Mouse (Mus musculus): ENCODE data around the gene Icam2. TPM values are rescaled to one million over a fixed set of nuclear protein-coding genes. Genes with fewer than 3 reads are reported as not detected.
A peak's percentile ranks its signal among the peaks of the same experiment; 100 is the strongest.

The Icam2 gene
- polyA plus RNA-seq, 1 experiment from 2014 or later: 76.7 TPM

DNA sequence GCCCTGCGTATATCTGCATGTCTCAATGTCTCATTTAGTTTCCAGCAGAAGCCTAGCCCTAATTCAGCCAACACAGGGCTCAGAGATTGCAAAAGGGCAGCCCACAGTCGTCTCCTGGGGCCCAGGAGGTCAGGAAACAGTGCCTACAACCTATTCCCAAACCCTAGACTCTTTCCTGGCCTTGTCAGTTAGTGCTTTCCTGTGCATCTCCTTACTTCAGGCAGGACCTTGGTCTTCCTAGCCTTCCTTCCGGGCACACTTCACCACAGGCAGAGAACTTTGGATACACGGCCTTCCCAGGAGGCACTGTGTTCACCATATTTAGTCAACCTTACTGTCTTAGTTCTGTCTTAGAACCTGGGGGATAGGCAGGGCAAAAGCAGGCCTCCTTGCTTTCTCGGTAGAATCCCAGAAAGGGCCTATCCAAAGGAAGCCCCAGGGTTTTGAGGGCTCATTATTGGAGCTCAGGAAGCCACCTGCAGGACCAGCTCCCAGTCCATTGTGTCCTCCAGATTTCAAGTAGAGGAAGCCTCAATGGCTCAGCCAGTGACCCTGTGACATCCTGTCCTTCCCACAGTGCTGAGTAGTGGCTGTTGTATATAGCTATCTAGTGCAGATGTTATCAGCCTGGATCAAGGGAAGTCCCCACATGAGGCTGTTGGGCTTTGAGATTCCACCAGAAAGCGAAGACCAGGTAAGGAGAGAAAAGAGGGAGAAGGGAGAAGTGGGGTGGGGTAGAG lies 4.7 kb downstream of the Icam2 start:
- no peak for ATAC-seq (ENCODE audit: insufficient read depth)
- Histone ChIP-seq H3K4me1 (ENCODE audit: insufficient read depth) (no peaks in the 10 kb centered on the region), H3K27ac (ENCODE audit: low read depth) (peak overlapping the region; percentile 79), H3K4me2 (no peak overlapping the region), H3K36me3 (ENCODE audit: insufficient read depth) (no peaks in the 10 kb centered on the region), H3K27me3 (ENCODE audit: insufficient read depth, low read length) (no peaks in the 10 kb centered on the region), H3K4me3 (ENCODE audit: low read depth, low read length) (no peak overlapping the region), H3K9ac (no peak overlapping the region), H3K9me3 (ENCODE audit: low read depth, low read length) (no peaks in the 10 kb centered on the region)
- WGBS: 71% methylated on average over 6 of the region's 6 CpGs
- TF ChIP-seq CTCF (IDR thresholded peaks at IDR 0.05; ENCODE audit: low read depth): no peak
- peak; percentile 20 for DNase-seq

DNA sequence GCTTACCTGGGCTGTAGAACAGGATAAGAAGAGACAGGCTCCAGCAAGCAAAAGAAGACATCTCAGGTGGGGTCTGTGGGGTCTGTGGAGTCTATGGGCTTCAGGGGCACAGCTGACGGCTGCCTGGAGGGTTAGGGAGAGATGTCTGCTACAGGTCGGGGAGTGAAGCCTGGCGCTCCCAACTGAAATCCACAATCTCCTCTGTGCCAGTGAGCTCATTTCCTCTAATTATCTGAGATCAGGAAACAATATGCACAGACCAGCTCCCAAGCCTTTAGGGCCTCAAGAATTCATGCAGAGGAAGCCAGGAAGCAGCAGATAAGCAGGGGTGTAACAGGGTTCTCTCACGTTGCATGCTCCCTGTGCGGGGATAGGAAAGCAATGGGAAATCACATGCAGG lies 5.5 kb downstream of the Icam2 start:
- Histone ChIP-seq H3K9ac (peak overlapping the region; percentile 32), H3K4me1 (ENCODE audit: insufficient read depth) (no peaks in the 10 kb centered on the region), H3K4me2 (peak overlapping the region; percentile 49), H3K27ac (ENCODE audit: low read depth) (peak overlapping the region; percentile 81), H3K9me3 (ENCODE audit: low read depth, low read length) (no peaks in the 10 kb centered on the region), H3K27me3 (ENCODE audit: insufficient read depth, low read length) (no peaks in the 10 kb centered on the region), H3K36me3 (ENCODE audit: insufficient read depth) (no peaks in the 10 kb centered on the region), H3K4me3 (ENCODE audit: low read depth, low read length) (peak overlapping the region; percentile 29)
- peak; percentile 44 for DNase-seq
- no peak for TF ChIP-seq CTCF (IDR thresholded peaks at IDR 0.05; ENCODE audit: low read depth)
- 45% methylated on average over 5 of the region's 5 CpGs for WGBS
- ATAC-seq (ENCODE audit: insufficient read depth): peak; percentile 48

DNA sequence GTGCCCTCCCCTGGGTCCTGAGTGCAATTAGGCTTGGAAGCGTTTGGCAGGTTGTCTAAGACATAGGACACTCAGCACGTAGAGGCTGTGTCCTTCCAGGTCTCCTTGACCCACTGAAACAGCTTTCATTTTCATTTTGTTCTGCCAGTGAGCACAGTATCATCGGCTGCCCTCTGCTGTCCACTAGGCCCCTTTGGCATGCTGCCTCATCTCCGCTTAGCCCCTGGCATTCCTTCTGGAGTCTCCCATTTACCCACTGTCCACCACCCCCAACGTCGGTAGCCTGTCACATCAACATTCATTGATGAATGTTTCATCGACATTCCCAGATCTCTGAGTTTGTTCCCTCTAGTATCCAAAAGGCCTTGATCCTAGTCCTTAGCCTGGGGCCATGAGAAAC lies 6.0 kb downstream of the Icam2 start:
- 71% methylated on average over 7 of the region's 7 CpGs for WGBS
- peak overlapping the region; percentile 81 for H3K27ac ChIP-seq (ENCODE audit: low read depth)
- H3K27me3 ChIP-seq (ENCODE audit: insufficient read depth, low read length): no peaks in the 10 kb centered on the region
- H3K4me3 ChIP-seq (ENCODE audit: low read depth, low read length): peak overlapping the region; percentile 29
- ATAC-seq (ENCODE audit: insufficient read depth) (0 out of 2 replicates have a peak, but pooled peaks have one; percentile 45), DNase-seq (peak; percentile 32)
- H3K9ac ChIP-seq: peak overlapping the region; percentile 32
- H3K4me1 ChIP-seq (ENCODE audit: insufficient read depth): no peaks in the 10 kb centered on the region
- no peaks in the 10 kb centered on the region for H3K9me3 ChIP-seq (ENCODE audit: low read depth, low read length)
- TF ChIP-seq CTCF (IDR thresholded peaks at IDR 0.05; ENCODE audit: low read depth): peak; percentile 14; the same call in 1 of the 2 replicates
- peak overlapping the region; percentile 49 for H3K4me2 ChIP-seq
- no peaks in the 10 kb centered on the region for H3K36me3 ChIP-seq (ENCODE audit: insufficient read depth)

DNA sequence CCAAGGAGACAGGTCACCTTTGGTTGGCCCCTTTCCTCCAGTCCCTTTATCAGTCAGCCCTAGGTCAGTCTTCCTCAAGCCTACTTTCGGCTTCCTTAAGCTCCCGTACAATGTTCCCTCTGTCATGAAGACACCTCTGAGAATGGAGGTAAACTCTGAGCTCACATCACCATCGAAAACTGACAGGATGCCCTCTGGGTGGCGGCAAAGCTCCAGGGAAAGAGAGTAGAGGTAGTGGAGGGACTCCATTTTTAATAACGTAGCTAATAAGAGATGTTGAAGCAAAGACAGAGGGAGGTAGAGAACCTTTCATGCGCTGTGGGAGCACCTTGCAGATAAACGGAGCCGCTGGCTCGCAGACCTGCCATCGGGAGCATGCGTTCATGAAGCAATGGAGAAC lies 6.9 kb downstream of the Icam2 start:
- TF ChIP-seq CTCF (IDR thresholded peaks at IDR 0.05; ENCODE audit: low read depth): peak; percentile 34
- Histone ChIP-seq H3K27me3 (ENCODE audit: insufficient read depth, low read length) (no peaks in the 10 kb centered on the region), H3K27ac (ENCODE audit: low read depth) (no peak overlapping the region), H3K4me1 (ENCODE audit: insufficient read depth) (no peaks in the 10 kb centered on the region), H3K4me3 (ENCODE audit: low read depth, low read length) (peak overlapping the region; percentile 29), H3K4me2 (peak overlapping the region; percentile 49), H3K9me3 (ENCODE audit: low read depth, low read length) (no peaks in the 10 kb centered on the region), H3K9ac (peak overlapping the region; percentile 10; the same call in 1 of the 2 replicates), H3K36me3 (ENCODE audit: insufficient read depth) (no peaks in the 10 kb centered on the region)
- ATAC-seq (ENCODE audit: insufficient read depth) (no peak), DNase-seq (peak; percentile 26)
- WGBS: 69% methylated on average over 11 of the region's 11 CpGs

DNA sequence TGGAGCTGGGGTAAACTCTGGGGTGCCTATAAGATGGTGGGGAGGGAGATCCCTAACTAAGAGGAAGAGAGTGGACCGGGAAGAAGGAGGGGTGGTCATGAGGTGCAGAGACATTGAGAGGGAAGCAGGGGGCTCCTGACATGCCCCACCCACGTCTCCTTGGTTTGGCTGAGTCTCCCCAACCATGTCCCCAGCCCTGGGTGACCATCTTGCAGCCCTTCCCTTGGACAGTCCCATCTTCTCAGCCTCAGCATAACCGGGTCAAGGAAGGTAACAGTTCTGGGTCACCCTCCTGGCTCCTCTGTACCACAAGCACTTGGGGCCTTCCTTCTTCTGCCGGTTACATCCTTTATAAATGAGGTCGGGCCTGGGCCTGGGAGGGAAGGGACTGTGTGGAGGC lies 12.9 kb downstream of the Icam2 start:
- Histone ChIP-seq H3K36me3 (ENCODE audit: insufficient read depth) (no peaks in the 10 kb centered on the region), H3K4me1 (ENCODE audit: insufficient read depth) (peaks cover 15% of the 10 kb centered on the region), H3K27ac (ENCODE audit: low read depth) (peak overlapping the region; percentile 63; the same call in 1 of the 2 replicates), H3K9me3 (ENCODE audit: low read depth, low read length) (no peaks in the 10 kb centered on the region), H3K4me3 (ENCODE audit: low read depth, low read length) (no peak overlapping the region), H3K9ac (no peak overlapping the region; the same call in 1 of the 2 replicates), H3K4me2 (peak overlapping the region; percentile 20; the same call in 1 of the 2 replicates), H3K27me3 (ENCODE audit: insufficient read depth, low read length) (no peaks in the 10 kb centered on the region)
- WGBS: 77% methylated on average over 5 of the region's 5 CpGs
- ATAC-seq (ENCODE audit: insufficient read depth) (peak; percentile 61; the same call in 1 of the 2 replicates), DNase-seq (no peak)
- TF ChIP-seq CTCF (IDR thresholded peaks at IDR 0.05; ENCODE audit: low read depth): no peak

DNA sequence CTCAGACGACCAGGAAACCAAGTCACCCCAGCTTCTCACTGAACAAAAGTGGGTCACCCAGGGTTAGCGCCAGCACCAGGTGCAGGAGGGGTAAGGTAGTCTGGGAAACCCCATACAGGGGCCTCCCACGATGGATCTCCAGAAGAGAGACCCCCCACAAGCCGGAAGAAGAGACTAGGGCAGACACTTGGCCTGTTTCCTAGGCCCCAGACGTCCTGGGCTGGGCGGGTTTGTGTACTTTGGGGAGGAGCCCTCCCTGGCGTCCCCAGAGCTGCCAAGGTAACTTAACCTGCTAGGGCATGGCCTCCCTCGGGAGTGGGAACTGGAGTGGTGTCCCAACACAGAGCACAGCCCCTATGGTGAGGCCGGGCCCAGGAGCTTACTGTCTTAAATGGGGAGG lies 13.3 kb downstream of the Icam2 start:
- Histone ChIP-seq H3K9ac (no peak overlapping the region; the same call in 1 of the 2 replicates), H3K4me1 (ENCODE audit: insufficient read depth) (peaks cover 15% of the 10 kb centered on the region), H3K4me2 (peak overlapping the region; percentile 20; the same call in 1 of the 2 replicates), H3K4me3 (ENCODE audit: low read depth, low read length) (no peak overlapping the region), H3K36me3 (ENCODE audit: insufficient read depth) (no peaks in the 10 kb centered on the region), H3K27ac (ENCODE audit: low read depth) (peak overlapping the region; percentile 63), H3K27me3 (ENCODE audit: insufficient read depth, low read length) (no peaks in the 10 kb centered on the region), H3K9me3 (ENCODE audit: low read depth, low read length) (no peaks in the 10 kb centered on the region)
- 25% methylated on average over 9 of the region's 9 CpGs for WGBS
- DNase-seq: peak; percentile 47
- TF ChIP-seq CTCF (IDR thresholded peaks at IDR 0.05; ENCODE audit: low read depth): no peak
- peak; percentile 70; the same call in 1 of the 2 replicates for ATAC-seq (ENCODE audit: insufficient read depth)

DNA sequence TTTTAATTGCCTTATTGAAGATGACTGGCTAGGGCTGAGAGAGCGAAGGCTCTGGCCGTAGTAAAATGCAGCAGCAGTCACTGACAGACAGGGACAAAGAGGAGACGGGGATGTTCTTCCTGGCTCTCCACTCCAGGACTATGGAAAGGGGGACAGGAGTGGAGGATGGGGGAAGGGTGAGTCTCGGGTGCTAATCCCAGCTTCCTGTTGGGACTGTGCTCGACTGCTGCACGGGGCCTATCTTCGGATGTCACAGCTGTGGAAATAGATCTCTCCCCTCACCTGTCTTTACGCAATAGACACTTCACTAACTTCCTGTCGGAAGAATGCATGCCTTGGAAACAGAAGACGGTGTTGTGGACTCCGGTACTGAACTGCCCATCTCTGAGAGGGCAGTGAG lies 13.9 kb downstream of the Icam2 start:
- 15% methylated on average over 11 of the region's 11 CpGs for WGBS
- H3K27ac ChIP-seq (ENCODE audit: low read depth): peak overlapping the region; percentile 63
- no peak for TF ChIP-seq CTCF (IDR thresholded peaks at IDR 0.05; ENCODE audit: low read depth)
- no peaks in the 10 kb centered on the region for H3K27me3 ChIP-seq (ENCODE audit: insufficient read depth, low read length)
- DNase-seq (no peak), ATAC-seq (ENCODE audit: insufficient read depth) (peak; percentile 10; the same call in 1 of the 2 replicates)
- peaks cover 15% of the 10 kb centered on the region for H3K4me1 ChIP-seq (ENCODE audit: insufficient read depth)
- H3K9ac ChIP-seq: no peak overlapping the region
- no peaks in the 10 kb centered on the region for H3K9me3 ChIP-seq (ENCODE audit: low read depth, low read length)
- no peak overlapping the region; the same call in 1 of the 2 replicates for H3K4me2 ChIP-seq
- H3K36me3 ChIP-seq (ENCODE audit: insufficient read depth): no peaks in the 10 kb centered on the region
- no peak overlapping the region for H3K4me3 ChIP-seq (ENCODE audit: low read depth, low read length)
